Mouse (Mus musculus) heart, adult 9 months (tissue): ENCODE results near the gene Tor2a.

Experiments
- DNase-seq, 2 experiments: peaks; one replicate each; pipeline ENCODE4 v3.0.0; 2022; ENCODE audit warnings: low spot score in 2 of 2

Tor2a gene

DNA sequence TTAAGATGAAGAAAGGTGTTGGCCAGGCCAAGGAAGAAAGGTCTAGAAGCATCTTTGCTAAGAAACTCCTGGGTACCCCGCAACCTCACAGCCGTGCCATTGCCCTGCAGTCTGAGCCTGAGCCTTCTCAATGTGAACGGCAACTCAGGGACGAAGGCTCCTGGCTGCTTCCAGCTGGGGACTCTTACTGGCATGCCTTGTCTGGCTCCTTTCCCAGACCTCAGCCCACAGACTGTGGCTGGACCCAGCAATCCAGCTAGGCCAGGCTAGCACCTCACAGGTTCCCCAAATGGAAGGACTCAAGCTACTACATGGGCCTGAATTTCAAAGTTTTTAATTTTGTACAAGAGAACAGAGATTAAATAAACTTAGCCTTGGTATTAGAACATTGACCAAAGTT, 4.8 kb downstream of the Tor2a start:
- DNase-seq = no peak

DNA sequence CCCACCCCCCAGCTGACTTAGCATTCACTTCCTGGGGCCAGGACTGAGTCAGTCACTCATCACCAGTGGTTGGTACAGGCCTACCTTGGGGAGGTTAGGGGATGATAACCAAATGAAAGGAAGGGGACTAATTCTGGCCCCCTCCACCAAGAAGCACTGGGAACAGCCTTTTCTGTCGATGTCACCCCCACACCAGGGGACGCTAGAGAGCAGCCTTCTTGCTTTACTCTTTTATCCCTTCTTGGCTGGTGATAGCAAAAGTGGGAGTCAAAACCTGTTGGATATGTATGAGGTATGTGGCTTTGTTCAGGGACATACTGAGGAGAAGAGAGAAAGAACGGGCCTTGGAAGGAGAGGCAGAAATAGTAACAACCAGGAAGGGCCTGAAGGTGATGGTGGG, 6.3 kb downstream of the Tor2a start:
- no peak for DNase-seq

DNA sequence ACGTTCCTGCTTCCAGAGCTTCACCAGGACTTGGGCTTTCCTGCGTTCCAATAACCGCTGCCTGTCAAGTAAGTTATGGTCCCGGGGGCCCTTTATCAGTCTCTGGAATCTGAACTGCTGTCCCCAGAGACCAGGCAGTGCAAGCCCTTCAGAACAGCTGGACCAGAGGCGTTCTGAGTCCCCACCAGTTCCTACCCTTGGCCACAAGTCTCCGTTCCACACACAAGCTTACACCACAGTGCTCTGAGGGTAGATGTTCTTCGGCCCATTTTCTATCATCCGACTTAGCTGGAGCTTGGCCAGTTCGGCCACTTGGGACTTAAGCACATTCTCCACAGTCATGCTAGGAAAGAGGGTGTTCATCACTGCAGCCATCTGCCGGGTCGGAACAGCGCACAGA, 10.2 kb downstream of the Tor2a start:
- DNase-seq = no peak

DNA sequence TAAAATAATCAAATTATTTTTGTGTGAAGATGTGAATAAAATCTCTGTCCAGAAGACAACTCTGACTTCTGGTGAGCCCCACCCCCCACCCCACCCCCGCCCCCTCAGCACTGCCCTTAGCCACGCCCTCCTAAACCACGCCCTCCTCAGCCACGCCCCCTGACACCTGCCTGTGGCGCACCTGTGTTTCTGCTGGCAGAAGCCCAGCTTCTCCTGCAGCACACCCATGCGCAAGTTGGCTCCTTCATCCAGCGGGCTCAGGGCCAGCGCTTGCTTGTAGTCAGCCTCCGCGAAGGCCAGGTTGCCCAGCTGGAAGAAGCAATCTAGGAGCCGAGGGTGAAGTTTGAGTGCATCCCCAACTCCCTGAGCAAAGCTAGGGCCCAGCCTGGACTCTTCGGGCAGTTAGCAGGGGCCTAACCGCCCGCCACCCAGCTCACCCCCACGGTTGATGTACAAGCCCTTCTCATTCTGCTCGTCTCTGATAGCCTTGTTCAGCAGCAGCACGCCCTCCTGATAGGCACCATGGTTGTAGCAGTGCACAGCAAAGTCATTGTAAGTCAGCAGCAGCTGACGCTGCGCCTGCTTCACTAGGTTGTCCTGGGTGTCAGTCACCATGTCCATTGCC, 11.7 kb downstream of the Tor2a start:
- no peak for DNase-seq

DNA sequence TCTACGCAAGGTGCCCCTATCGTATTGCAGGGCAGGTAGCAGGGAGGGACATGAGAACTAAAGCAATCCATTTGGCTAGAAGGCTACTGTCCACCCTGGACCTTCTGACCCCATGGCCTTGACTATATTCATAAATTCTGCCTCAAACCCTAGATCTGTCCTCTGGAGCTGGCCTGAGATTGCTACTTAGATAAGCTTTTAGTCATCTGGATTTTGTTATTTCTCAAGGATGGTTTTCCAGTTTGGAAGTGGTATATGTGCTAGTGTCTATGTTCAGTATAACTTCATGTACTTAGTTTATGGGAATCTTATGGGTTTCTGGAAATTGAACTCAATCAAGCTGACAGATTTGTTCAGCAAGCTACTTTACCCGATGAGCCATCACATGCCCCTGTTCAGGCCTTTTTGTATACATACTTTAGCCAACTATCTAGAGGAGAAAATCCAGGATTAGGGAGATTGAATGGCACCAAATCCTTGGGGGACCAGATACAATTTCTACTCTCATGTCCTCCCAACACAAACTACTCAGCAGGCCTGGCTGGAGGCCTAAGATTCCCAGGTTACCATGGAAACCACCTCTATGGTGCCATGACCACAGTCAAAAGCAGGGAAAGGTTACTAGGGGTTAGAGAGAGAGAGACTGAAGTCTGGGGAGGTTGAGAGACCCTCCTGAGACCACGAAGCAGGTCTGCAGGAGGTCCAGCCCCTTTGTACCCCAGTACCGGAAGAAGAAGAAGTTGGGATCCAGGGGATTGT, 12.5 kb downstream of the Tor2a start:
- DNase-seq = no peak

DNA sequence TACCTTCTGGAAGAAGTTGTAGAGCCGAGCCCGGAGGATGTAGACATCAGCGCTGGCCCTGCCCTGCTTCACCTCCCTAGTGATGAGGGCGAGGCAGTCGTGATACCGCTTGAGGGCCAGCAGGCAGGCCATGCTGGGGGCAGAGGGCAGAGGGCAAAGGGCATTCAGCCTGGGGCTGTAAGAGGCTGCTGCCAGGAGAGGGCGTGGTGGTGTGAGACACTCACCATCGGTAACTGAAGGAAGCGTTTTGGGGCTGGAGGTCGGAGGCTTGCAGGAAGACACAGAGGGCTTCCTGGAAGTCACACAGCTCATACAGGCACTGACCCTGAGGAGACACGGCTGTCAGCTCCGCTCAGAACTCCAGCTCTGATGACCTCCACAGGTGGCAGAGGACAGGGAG, 14.9 kb downstream of the Tor2a start:
- no peak for DNase-seq

DNA sequence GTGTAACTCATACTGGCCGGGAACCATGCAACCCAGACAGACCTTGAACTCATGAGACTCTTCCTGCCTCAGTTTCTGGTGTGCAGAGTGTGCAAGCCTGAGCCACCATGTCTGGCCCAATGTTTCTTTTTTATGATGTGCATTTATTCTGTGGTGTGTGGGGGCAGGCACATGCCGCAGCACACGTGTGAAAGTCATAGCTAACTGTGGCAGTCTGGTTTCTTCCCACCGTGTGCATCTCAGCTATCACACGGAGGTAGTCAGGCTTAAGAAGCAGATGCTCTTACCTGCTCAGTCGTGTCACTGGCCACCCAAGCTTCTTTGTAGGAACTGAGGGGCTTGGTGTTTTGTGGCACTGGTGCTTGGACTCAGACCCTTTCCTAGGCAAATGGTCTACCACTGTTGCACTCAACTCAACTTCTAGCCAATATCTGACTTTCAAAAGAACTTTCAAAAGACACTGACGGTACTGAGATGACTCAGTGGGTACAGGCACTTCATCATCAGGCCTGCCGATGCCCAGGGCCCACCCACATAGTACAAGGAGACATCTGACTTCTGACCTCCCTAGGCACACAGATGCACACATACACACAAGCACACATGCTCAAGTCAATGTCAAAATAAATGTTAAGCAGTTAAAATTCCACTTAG, 15.7 kb downstream of the Tor2a start:
- no peak for DNase-seq

DNA sequence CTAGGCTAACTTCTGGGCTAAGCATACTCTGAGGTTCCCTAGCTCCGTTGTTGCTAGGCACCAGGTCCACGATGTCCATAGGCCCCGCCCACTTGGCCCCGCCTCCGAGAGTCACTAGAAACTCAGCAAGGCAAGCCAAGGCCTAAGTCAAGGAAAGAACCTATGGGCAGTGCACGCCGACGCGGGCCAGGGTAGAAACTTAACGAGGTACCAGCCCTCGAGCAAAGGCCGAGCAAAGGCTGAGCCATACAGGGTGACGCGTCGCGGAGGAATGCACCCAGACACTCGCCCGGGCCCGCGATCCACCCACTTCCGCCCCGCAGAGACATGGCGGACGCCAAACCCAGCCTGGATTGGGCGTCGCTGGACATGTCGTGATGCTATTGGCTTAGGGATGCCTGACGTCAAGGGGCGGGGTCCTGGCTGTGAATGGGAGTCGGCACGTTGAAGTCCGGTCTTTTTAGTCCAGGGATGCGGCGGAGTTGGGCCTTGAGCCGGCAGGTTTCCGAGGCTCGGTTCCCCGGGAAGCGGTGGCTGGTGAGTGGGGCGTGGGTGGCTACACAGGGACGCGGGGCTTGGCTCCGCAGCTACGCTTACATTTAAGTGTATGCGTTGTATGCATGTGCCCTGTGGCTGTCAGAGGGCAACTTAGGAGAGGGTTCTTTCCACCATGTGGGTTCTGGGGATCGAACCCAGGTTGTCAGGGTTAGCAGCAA, 18.5 kb downstream of the Tor2a start, which contains the start of the genes Ttc16 and Ptrh1:
Gene Ttc16, minus strand, starts transcription at position 275 of the 716 bp plus-strand sequence.
Gene Ptrh1, plus strand, starts transcription at position 428 of the 716 bp plus-strand sequence.
- DNase-seq = peak; percentile 97 to 98

DNA sequence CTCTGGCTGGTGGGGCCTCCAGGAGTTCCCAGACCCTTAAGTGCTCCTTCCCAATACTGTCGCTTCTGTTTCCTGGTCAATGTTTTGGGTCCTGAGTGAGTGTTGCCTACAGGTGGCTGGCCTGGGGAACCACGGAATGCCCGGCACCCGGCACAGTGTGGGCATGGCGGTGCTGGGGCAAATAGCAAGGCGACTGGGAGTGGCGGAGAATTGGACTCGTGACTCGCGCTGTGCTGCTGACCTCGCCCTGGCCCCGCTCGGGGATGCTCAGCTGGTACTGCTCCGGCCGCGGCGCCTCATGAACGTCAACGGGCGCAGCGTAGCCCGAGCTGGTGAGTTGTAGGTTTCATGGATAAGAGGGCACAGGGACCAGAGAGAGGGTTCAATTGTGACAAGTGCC, 19.2 kb downstream of the Tor2a start:
- DNase-seq = no peak

DNA sequence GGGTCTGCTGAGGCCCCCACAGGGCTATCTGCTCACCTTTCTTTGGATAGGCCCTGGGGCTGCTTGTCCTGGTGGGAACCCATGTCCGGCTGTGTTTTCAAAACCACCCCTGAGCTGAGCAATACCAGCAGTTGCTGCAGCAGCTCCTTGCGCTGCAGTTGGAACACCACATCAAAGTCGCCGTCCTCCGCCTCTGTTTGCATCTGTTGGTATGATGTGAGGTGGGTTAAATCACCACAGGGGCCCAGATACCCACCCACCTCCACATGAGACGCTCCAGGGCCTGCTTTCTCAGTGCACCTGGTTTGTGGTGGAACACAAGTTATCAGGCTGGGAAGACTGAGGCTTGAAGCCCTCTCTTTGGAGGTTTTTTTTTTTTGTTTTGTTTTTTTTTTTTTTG, 21.0 kb downstream of the Tor2a start:
- DNase-seq = no peak

DNA sequence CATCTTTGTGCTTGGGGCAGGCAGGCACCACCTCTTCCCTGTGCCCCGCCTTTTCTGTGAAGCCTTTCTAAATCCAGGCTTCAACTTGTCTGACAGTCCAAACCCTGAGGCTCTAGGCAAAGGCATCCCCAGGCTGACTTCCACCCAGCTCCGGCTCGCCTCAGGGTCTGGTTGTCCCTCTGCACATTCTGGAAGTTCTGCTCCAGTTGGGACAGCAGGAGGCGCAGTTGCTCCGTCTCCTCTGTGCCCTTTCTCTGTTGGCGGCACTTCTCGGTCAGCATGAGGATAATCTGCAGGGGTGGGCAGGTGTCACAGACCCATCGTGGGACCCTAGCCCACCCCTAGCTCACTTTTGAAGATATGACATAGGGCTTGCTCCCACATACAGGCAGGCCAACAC, 22.1 kb downstream of the Tor2a start:
- DNase-seq = peak; percentile 31 to 62

DNA sequence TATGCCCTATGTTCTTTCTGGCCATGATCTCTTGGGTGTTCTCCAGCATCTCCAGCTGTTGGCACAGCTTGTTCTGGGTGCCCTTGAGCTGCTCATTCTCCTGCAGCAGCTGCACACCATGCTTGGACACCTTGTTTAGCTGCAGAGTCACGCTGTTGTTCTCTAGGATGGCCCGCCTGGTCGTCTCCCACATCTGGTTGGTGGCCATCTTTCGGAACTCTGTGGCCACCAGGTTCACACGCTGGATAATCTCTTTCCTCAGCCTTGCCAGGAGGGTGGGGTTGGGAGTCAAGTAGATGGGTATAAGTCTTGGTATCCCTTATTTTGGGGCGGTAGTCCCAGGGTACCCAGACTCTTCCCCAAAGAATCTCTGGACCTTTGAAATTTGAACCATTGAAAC, 22.7 kb downstream of the Tor2a start:
- no peak for DNase-seq

DNA sequence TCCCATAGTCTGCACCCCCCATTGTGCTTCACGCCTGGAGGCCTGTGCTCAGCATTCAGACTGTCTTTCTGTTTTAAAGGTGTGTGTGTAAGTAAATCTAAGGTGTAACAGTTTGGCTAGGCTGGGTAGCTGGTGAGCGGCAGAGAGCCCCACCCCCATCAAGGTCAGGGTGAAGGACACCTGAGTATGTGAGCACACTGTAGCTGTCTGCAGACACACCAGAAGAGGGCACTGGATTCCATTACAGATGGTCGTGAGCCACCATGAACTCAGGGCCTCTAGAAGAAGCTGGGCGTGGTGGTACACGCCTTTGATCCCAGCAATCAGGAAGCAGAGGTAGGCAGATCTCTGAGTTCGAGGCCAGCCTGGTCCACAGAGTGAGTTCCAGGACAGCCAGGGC, 24.7 kb downstream of the Tor2a start:
- no peak for DNase-seq

DNA sequence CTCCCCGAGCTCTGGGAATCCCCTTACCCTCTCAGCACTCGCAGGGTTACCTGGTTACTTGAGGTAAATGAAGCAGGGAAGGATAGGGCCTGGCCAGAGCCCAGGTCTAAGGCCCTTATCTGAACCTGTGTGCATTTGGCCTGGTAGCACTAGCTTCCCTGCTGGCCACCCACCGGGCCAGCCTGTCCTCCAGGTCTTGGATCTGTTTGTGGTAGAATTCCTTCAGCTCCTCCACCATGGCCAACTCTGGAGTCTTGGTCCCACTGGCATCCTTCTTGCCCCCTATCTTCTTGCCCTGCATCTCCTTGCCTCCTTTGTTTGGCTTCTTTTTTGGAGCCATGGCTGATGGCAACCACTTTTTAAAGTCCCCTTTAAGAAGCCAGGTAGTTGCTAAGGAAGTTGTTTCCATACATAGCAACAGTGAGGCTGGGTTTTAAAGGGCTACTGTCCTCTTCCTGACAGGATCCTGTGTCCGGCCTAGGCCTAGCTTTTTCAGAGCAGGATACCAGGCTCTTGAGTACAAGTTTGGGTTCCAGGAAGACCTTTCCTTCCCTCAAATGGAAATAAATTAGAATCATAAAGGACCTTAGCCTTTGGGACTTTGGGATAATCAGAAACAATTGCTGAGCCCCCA, 27.1 kb downstream of the Tor2a start, which contains the start of gene Cfap157:
Gene Cfap157, minus strand, starts transcription at position 381 of the 634 bp plus-strand sequence.
- DNase-seq = peak; percentile 58 to 70

DNA sequence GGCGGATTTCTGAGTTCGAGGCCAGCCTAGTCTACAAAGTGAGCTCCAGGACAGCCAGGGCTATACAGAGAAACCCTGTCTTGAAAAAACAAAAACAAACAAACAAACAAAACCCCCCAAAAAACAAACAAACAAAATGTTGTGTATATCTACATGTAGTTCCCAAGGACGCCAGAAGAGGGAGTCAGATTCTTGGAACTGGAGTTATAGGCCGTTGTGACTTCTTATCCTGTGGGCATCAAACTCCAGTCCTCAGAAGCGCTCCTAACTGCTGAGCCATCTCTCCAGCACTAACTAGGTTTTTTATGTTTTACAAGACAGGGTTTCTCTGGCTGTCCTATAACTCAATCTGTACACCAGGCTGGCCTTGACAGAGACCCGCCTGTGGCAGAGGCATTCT, 30.1 kb downstream of the Tor2a start:
- DNase-seq = no peak

DNA sequence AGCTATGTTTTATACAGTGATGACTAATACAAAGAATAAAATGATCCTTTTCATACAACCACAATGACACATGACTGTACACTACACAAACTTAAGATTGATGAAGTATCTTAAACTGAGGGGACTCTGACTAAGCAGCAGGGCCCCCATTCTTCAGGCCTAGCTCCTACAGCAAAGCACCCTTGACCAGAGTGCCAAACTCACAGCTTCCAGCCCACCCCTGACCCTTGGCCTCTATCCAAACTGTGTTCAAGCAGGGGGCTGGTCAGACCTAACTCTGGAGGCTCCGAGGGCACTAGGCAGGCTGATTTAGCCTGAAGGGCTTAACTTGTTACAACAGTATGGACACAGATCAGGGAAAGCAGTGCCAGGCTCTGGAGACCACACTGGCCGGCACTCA, 31.5 kb downstream of the Tor2a start:
- DNase-seq = no peak

DNA sequence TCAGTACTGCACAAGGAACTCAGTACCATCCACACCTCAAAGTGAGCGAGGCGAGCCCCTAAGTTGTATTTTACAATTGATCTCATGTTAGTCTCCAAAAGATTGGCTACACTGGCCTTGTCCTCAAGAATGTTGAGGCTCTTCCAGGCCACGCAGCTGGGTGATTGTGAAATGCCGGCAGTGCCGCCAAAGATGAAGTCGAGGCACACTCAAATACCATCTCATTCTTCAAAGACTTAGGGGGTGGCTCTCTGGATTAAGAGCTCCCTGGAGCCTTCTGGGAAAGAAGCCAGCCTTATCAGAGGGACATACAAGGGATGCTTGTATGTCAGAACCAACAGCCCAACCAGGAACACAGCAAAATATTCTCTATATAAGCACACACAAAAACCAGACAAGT, 34.3 kb downstream of the Tor2a start:
- peak; percentile 68 to 80 for DNase-seq

DNA sequence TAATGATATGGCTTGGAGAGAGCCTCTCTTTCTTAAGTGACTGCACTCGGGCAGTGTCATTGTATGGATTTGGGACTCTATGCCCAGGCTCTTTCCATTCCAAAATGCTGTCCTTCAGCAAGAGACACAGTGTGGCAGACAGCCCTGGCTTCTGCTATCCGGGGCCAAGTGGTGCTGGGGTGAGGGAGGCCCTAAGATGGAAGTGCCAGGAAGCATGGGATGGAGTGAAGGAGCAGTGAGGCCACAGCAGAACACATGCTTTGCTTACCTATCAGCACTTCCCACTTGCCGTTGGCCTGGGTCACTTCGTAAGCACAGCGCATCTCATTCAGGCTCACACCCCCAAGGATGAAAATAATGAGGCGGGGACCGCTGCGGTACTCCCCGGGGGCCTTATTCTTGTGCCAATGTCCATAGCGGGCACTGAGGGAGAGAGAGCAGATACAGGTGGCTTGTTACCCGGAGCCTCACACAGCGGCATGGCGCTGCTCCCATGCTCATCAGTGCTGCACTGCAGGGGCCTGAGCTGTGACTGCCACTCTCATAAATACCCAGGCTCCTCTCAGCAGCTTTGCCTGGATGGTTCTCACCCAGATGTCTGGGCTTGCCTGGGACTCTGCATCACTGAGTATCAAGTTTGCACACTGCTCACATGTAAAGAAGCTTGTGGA, 38.8 kb downstream of the Tor2a start:
- no peak for DNase-seq

DNA sequence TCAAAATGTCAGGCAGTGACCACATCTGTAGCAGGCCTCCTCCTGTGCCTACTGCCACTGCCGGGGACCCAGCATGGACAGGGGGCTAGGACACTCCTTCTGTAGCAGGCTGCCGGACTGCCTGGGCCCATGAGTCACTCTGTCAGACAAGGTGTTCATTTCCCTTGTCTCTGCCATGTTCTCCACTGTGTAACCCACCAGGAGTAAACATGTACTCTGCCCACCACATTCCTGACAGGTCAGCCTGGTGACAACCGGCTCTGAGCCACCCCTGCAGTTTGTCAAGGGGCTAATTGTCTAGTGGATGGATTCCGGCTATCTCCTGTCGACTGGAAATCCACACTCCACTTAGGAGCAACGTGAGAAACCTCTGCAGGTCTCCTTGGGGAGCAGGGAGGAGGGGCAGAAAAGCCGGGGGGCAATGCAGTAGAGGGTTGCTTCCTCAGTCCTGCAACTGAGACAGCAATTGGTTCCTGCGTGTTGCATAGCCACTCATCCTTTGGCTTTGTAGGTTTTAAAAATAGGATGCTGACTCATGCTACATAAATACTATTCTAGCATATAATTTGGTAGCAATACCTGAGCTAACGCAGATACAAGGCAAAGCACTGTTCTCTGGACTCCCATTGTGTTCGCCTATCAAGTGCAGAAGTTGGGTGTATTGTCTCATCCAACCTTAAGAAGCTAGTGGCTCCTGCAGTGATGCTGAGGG, 41.4 kb downstream of the Tor2a start:
- no peak for DNase-seq

DNA sequence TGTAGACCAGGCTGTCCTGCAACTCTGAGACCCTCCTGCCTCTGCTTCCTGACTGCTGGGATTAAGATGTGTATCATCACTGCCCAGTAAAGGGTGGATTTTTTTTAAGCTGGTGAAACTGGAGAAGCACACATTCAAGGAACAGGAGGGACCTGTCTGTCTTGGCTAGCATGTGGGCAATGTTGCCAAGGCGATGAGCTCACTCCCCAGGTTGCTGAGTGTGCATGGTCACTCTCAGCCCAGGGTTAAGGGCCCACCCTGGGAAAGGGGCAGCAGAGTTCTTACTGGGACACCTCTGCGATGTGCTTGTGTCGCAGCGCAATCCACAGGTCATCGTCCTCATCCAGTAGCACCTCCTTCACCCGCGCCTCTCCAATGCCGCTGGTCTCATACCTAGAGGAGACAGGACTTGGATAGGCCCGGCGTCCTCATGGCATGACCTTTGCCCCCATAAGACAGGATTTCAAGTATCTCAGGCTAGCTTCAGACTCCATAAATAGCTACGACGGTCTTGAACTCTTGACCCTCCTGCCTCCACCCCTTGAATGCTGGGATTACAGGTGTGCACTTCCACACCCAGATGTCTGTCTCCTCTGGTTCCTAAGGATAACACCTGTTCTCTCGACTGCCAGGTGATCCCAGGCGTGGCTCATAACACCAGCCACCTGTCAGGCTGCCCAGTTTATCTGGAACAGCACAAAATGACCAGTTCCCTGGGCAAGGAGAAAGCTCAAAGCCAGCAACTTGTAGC, 52.0 kb downstream of the Tor2a start:
- no peak for DNase-seq
